Mouse (Mus musculus) hindbrain, embryonic 11.5 days (tissue): ENCODE data around the gene Tomt. TPM values are rescaled to one million over a fixed set of nuclear protein-coding genes. Genes with fewer than 3 reads are reported as not detected.
A peak's percentile ranks its signal among the peaks of the same experiment; 100 is the strongest.
"Not testable (repeated sequence)": the region's sequence is repeated elsewhere in the genome, so short reads cannot be mapped to it uniquely, and the experiment has no call there.

Experiments
- ATAC-seq: fragments of 200-750 bp; cut with Nextera tagmentation; 2 replicates; pipeline ENCODE4 v1.8.0; 2017; ENCODE audit warnings: mild to moderate bottlenecking, moderate TSS enrichment, moderate library complexity; ENCODE audit not compliant: low FRiP score
- DNase-seq: peaks from one replicate; pipeline ENCODE4 v3.0.0-alpha.2; 2015; ENCODE audit warnings: low spot score
- H3K27ac ChIP-seq: fragments of 300-500 bp; sonication (generic); 2 replicates; pipeline ENCODE4 v1.5.1; 2014; ENCODE audit warnings: mild to moderate bottlenecking, low read depth, low read length
- H3K27me3 ChIP-seq: fragments of 300-500 bp; sonication (generic); 2 replicates; pipeline ENCODE4 v1.6.1; 2014; ENCODE audit warnings: mild to moderate bottlenecking, low read length, moderate library complexity, mixed read lengths; ENCODE audit not compliant: control insufficient read depth, insufficient read depth
- H3K36me3 ChIP-seq: fragments of 300-500 bp; sonication (generic); 2 replicates; pipeline ENCODE4 v1.6.1; 2014; ENCODE audit warnings: mild to moderate bottlenecking, low read length, moderate library complexity, mixed read lengths; ENCODE audit not compliant: control insufficient read depth, insufficient read depth
- H3K4me1 ChIP-seq: fragments of 300-500 bp; sonication (generic); replicated peaks from 2 replicates; pipeline ENCODE4 v1.6.1; 2014; ENCODE audit warnings: low read length, mixed read lengths; ENCODE audit not compliant: control insufficient read depth, insufficient read depth
- H3K4me2 ChIP-seq: fragments of 300-500 bp; sonication (generic); replicated peaks from 2 replicates; pipeline ENCODE4 v1.6.1; 2014; ENCODE audit warnings: mild to moderate bottlenecking, low read depth, low read length
- H3K4me3 ChIP-seq: fragments of 300-500 bp; sonication (generic); 2 replicates; pipeline ENCODE4 v1.5.1; 2014; ENCODE audit warnings: low read depth, low read length
- H3K9ac ChIP-seq: fragments of 300-500 bp; sonication (generic); 2 replicates; pipeline ENCODE4 v1.6.1; 2014; ENCODE audit warnings: low read depth, low read length
- H3K9me3 ChIP-seq: fragments of 300-500 bp; sonication (generic); 2 replicates; pipeline ENCODE4 v1.6.1; 2016; ENCODE audit warnings: low read length; ENCODE audit not compliant: control insufficient read depth
- WGBS: fragments of 180-500 bp; shearing (Covaris S2); extraction: QIAGEN DNeasy Blood & Tissue Kit; methylation state at CpG from one replicate; pipeline ENCODE4 v1.1.7; 2014; 5-methylcytosine and 5-hydroxymethylcytosine counted together
- polyA plus RNA-seq: library from polyadenylated mRNA; unstranded; fragments of >200 nt; fragmentation: Nextera tagmentation; extraction: Ambion mirVana; gene quantifications from 2 replicates; pipeline ENCODE4 v1.2.1, GENCODE M21; 2014

Gene Tomt
- 0.48 and 0.89 TPM in 2 replicates for polyA plus RNA-seq

GRCm38 (mm10) chr7:101906287-101906681 is at the start of gene Tomt:
Tomt (minus strand) TSS chr7:101906359.
- H3K4me3 ChIP-seq = peak within 1 kb of the TSS; percentile 81
- no peaks in the 10 kb centered on the region for H3K36me3 ChIP-seq
- peak within 1 kb of the TSS; percentile 55 for H3K4me2 ChIP-seq
- H3K4me1 ChIP-seq = peaks cover 4% of the 10 kb centered on the region
- H3K9ac ChIP-seq = peak within 1 kb of the TSS; percentile 92
- DNase-seq (no peak), ATAC-seq (no peak)
- H3K27me3 ChIP-seq = no peaks in the 10 kb centered on the region
- H3K9me3 ChIP-seq = no peaks in the 10 kb centered on the region
- H3K27ac ChIP-seq = peak within 1 kb of the TSS; percentile 88
- WGBS = 21% methylated on average over 11 of the region's 11 CpGs

GRCm38 (mm10) chr7:101955862-101956261 is 49.7 kb upstream of the Tomt start:
- no peak overlapping the region for H3K4me2 ChIP-seq
- H3K4me1 ChIP-seq = no peaks in the 10 kb centered on the region
- H3K27me3 ChIP-seq = no peaks in the 10 kb centered on the region
- no peaks in the 10 kb centered on the region for H3K36me3 ChIP-seq
- no peak overlapping the region for H3K9ac ChIP-seq
- H3K4me3 ChIP-seq = no peak overlapping the region
- no peak overlapping the region for H3K27ac ChIP-seq
- WGBS = 58% methylated on average over 4 of the region's 4 CpGs
- no peaks in the 10 kb centered on the region for H3K9me3 ChIP-seq
- ATAC-seq = no peak
- DNase-seq = no peak

GRCm38 (mm10) chr7:101955276-101955675 is 49.1 kb upstream of the Tomt start:
- H3K4me3 ChIP-seq = no peak overlapping the region

GRCm38 (mm10) chr7:101954163-101954562 is 48.0 kb upstream of the Tomt start:
- Histone ChIP-seq H3K9ac (no peak overlapping the region), H3K27me3 (no peaks in the 10 kb centered on the region), H3K4me3 (no peak overlapping the region), H3K4me1 (no peaks in the 10 kb centered on the region), H3K9me3 (no peaks in the 10 kb centered on the region), H3K4me2 (no peak overlapping the region), H3K27ac (no peak overlapping the region), H3K36me3 (no peaks in the 10 kb centered on the region)
- no peak for DNase-seq
- no peak for ATAC-seq
- 88% methylated on average over 2 of the region's 2 CpGs for WGBS

More at GRCm38 (mm10) chr7:101955276-101955675, 49.1 kb upstream of the Tomt start:
- H3K9ac ChIP-seq = no peak overlapping the region
- no peak overlapping the region for H3K27ac ChIP-seq
- ATAC-seq = no peak
- H3K27me3 ChIP-seq = no peaks in the 10 kb centered on the region
- 93% methylated on average over 2 of the region's 2 CpGs for WGBS
- no peaks in the 10 kb centered on the region for H3K4me1 ChIP-seq
- H3K36me3 ChIP-seq = no peaks in the 10 kb centered on the region
- H3K4me2 ChIP-seq = no peak overlapping the region
- H3K9me3 ChIP-seq = no peaks in the 10 kb centered on the region
- no peak for DNase-seq

GRCm38 (mm10) chr7:101952098-101952497 is 45.9 kb upstream of the Tomt start:
- no peaks in the 10 kb centered on the region for H3K36me3 ChIP-seq
- no peaks in the 10 kb centered on the region for H3K27me3 ChIP-seq
- H3K9me3 ChIP-seq = no peaks in the 10 kb centered on the region
- no peak overlapping the region for H3K9ac ChIP-seq
- ATAC-seq = no peak
- H3K4me2 ChIP-seq = no peak overlapping the region
- no peak overlapping the region for H3K4me3 ChIP-seq
- DNase-seq = no peak
- no peak overlapping the region for H3K27ac ChIP-seq
- 64% methylated on average over 2 of the region's 2 CpGs for WGBS
- H3K4me1 ChIP-seq = no peaks in the 10 kb centered on the region

- ATAC-seq (no peak), DNase-seq (no peak)
- 88% methylated on average over 1 of the region's 1 CpGs for WGBS
Observed at GRCm38 (mm10) chr7:101951648-101952047, 45.5 kb upstream of the Tomt start.

GRCm38 (mm10) chr7:101949008-101949407 is 42.8 kb upstream of the Tomt start:
- 91% methylated on average over 5 of the region's 5 CpGs for WGBS
- not testable (repeated sequence) for H3K4me1 ChIP-seq, DNase-seq, H3K9ac ChIP-seq, H3K36me3 ChIP-seq, H3K9me3 ChIP-seq, ATAC-seq, H3K4me2 ChIP-seq, H3K27me3 ChIP-seq, H3K27ac ChIP-seq, H3K4me3 ChIP-seq

More at GRCm38 (mm10) chr7:101951648-101952047, 45.5 kb upstream of the Tomt start:
- no peaks in the 10 kb centered on the region for H3K4me1 ChIP-seq
- H3K27ac ChIP-seq = no peak overlapping the region
- no peak overlapping the region for H3K4me3 ChIP-seq
- H3K36me3 ChIP-seq = no peaks in the 10 kb centered on the region
- no peak overlapping the region for H3K4me2 ChIP-seq
- H3K27me3 ChIP-seq = no peaks in the 10 kb centered on the region
- H3K9ac ChIP-seq = no peak overlapping the region
- H3K9me3 ChIP-seq = no peaks in the 10 kb centered on the region

- 95% methylated on average over 4 of the region's 4 CpGs for WGBS
- no peak overlapping the region for H3K4me2 ChIP-seq
- no peak for ATAC-seq
Observed at GRCm38 (mm10) chr7:101939758-101940157, 33.6 kb upstream of the Tomt start.

GRCm38 (mm10) chr7:101938348-101938747 is 32.2 kb upstream of the Tomt start:
- Histone ChIP-seq H3K9me3 (no peaks in the 10 kb centered on the region), H3K4me1 (no peaks in the 10 kb centered on the region), H3K9ac (no peak overlapping the region), H3K27ac (no peak overlapping the region), H3K36me3 (no peaks in the 10 kb centered on the region), H3K27me3 (no peaks in the 10 kb centered on the region), H3K4me2 (no peak overlapping the region), H3K4me3 (no peak overlapping the region)
- ATAC-seq = no peak
- no peak for DNase-seq
- WGBS = 91% methylated on average over 2 of the region's 2 CpGs

More at GRCm38 (mm10) chr7:101939758-101940157, 33.6 kb upstream of the Tomt start:
- Histone ChIP-seq H3K27ac (no peak overlapping the region), H3K9me3 (no peaks in the 10 kb centered on the region), H3K4me3 (no peak overlapping the region), H3K27me3 (no peaks in the 10 kb centered on the region), H3K9ac (no peak overlapping the region), H3K4me1 (no peaks in the 10 kb centered on the region), H3K36me3 (no peaks in the 10 kb centered on the region)
- no peak for DNase-seq
